Mouse (Mus musculus) G1E (cell line): ENCODE data around the gene Notum. TPM values are rescaled to one million over a fixed set of nuclear protein-coding genes. Genes with fewer than 3 reads are reported as not detected.

Experiments
- ATAC-seq: 2 replicates; pipeline ENCODE4 v1.8.0; 2016; ENCODE audit warnings: mild to moderate bottlenecking; ENCODE audit not compliant: insufficient number of reproducible peaks, poor library complexity, low FRiP score, severe bottlenecking; ENCODE audit errors: extremely low read depth
- DNase-seq: peaks from one replicate; pipeline ENCODE4 v3.0.0; 2012; ENCODE audit warnings: low spot score
- H3K27me3 ChIP-seq: 2 replicates; pipeline ENCODE4 v1.6.1; 2012; ENCODE audit warnings: mild to moderate bottlenecking, low read length, inconsistent platforms; ENCODE audit not compliant: insufficient read depth
- H3K36me3 ChIP-seq: replicated peaks from 2 replicates; pipeline ENCODE3; 2012; ENCODE audit warnings: mild to moderate bottlenecking, inconsistent platforms
- H3K4me1 ChIP-seq: 2 replicates; pipeline ENCODE4 v1.6.1; 2012; ENCODE audit warnings: low read depth, low read length, inconsistent platforms, mixed read lengths; ENCODE audit not compliant: insufficient read depth
- H3K4me3 ChIP-seq: 2 replicates; pipeline ENCODE4 v1.5.1; 2012; ENCODE audit warnings: low read depth, mild to moderate bottlenecking, inconsistent platforms, low read length, moderate library complexity, mixed read lengths
- H3K9me3 ChIP-seq: replicated peaks from 2 replicates; pipeline ENCODE4 v1.6.1; 2012; ENCODE audit warnings: inconsistent platforms
- CTCF ChIP-seq: IDR thresholded peaks from 2 replicates; pipeline ENCODE4 v1.5.1; 2012; ENCODE audit warnings: low read depth, low read length, inconsistent platforms, mixed read lengths
- GATA1 ChIP-seq: IDR thresholded peaks from 2 replicates; pipeline ENCODE4 v1.6.1; 2012; ENCODE audit warnings: borderline replicate concordance, low read length, inconsistent platforms, mixed read lengths
- GATA2 ChIP-seq: IDR thresholded peaks from 2 replicates; pipeline ENCODE4 v1.6.1; 2012; ENCODE audit warnings: low read depth, low read length, inconsistent platforms, borderline replicate concordance
- POLR2AphosphoS5 ChIP-seq: IDR thresholded peaks from 2 replicates; pipeline ENCODE4 v1.6.1; 2012; ENCODE audit warnings: low read depth, low read length, inconsistent platforms; ENCODE audit not compliant: insufficient replicate concordance
- TAL1 ChIP-seq: conservative IDR thresholded peaks from 2 replicates; pipeline ENCODE4 v1.6.1; 2012; ENCODE audit warnings: low read depth, low read length, inconsistent platforms, mixed read lengths
- polyA plus RNA-seq: library from polyadenylated mRNA; stranded (reverse); fragments of >175 nt; gene quantifications from 2 replicates; pipeline ENCODE4 v1.2.3, GENCODE M21; 2012
- total RNA-seq, 2 experiments: library from RNA; stranded (forward) in 1 of 2; stranded (reverse) in 1 of 2; fragments of 200-1000 nt in 1 of 2; fragments of >200 nt in 1 of 2; fragmentation: Nextera tagmentation in 1 of 2; gene quantifications; 2 replicates each; pipeline ENCODE4 v1.2.3; 2014 to 2017

The Notum gene
- total and polyA plus RNA-seq, 3 experiments = 0.16 TPM; not detected in 2

- Histone ChIP-seq H3K9me3 (peaks cover 15% of the 10 kb centered on the region), H3K4me3 (no peak overlapping the region), H3K36me3 (no peaks in the 10 kb centered on the region), H3K27me3 (peaks cover 89% of the 10 kb centered on the region), H3K4me1 (peaks cover 10% of the 10 kb centered on the region)
- TF ChIP-seq TAL1 (no peak), GATA1 (no peak), GATA2 (no peak), POLR2AphosphoS5 (no peak), CTCF (no peak)
- DNase-seq (no peak), ATAC-seq (no peak)
These were observed 487 bp downstream of the Notum start for GRCm38 (mm10) chr11:120660301-120661075.

GRCm38 (mm10) chr11:120659509-120660300, 1.3 kb downstream of the Notum start:
- no peak for ATAC-seq
- Histone ChIP-seq H3K4me1 (peaks cover 10% of the 10 kb centered on the region), H3K27me3 (peaks cover 83% of the 10 kb centered on the region), H3K9me3 (peaks cover 15% of the 10 kb centered on the region), H3K36me3 (no peaks in the 10 kb centered on the region), H3K4me3 (no peak overlapping the region; the same call in 1 of the 2 replicates)
- TF ChIP-seq CTCF = no peak
- no peak for TF ChIP-seq TAL1
- TF ChIP-seq POLR2AphosphoS5 = no peak
- TF ChIP-seq GATA2 = no peak
- no peak for TF ChIP-seq GATA1
- no peak for DNase-seq

GRCm38 (mm10) chr11:120658876-120659410, 2.0 kb downstream of the Notum start:
- Histone ChIP-seq H3K4me1 (peaks cover 13% of the 10 kb centered on the region), H3K9me3 (peaks cover 15% of the 10 kb centered on the region), H3K4me3 (no peak overlapping the region), H3K27me3 (peaks cover 85% of the 10 kb centered on the region), H3K36me3 (no peaks in the 10 kb centered on the region)
- DNase-seq (peak; percentile 49), ATAC-seq (no peak)
- TF ChIP-seq POLR2AphosphoS5 (no peak), CTCF (peak; percentile 44)

GRCm38 (mm10) chr11:120657301-120657700, 3.7 kb downstream of the Notum start:
- Histone ChIP-seq H3K36me3 (no peaks in the 10 kb centered on the region), H3K27me3 (peaks cover 74% of the 10 kb centered on the region), H3K4me3 (no peak overlapping the region), H3K9me3 (peaks cover 15% of the 10 kb centered on the region), H3K4me1 (peaks cover 14% of the 10 kb centered on the region)
- TF ChIP-seq GATA1 = no peak
- TF ChIP-seq POLR2AphosphoS5 = no peak
- no peak for TF ChIP-seq CTCF
- ATAC-seq (no peak), DNase-seq (no peak)

- peaks cover 14% of the 10 kb centered on the region for H3K4me1 ChIP-seq
- no peak overlapping the region for H3K4me3 ChIP-seq
- peaks cover 60% of the 10 kb centered on the region for H3K27me3 ChIP-seq
- H3K36me3 ChIP-seq = no peaks in the 10 kb centered on the region
- H3K9me3 ChIP-seq = peaks cover 1% of the 10 kb centered on the region
- DNase-seq (no peak), ATAC-seq (no peak)
- TF ChIP-seq TAL1 (no peak), GATA1 (no peak), GATA2 (no peak), POLR2AphosphoS5 (no peak), CTCF (no peak)
These were observed 6.2 kb downstream of the Notum start for GRCm38 (mm10) chr11:120654741-120655140.

GRCm38 (mm10) chr11:120651872-120652271, 9.1 kb downstream of the Notum start:
- Histone ChIP-seq H3K9me3 (no peaks in the 10 kb centered on the region), H3K4me3 (no peak overlapping the region), H3K4me1 (peaks cover 21% of the 10 kb centered on the region), H3K36me3 (no peaks in the 10 kb centered on the region), H3K27me3 (peaks cover 48% of the 10 kb centered on the region)
- DNase-seq (no peak), ATAC-seq (no peak)
- TF ChIP-seq GATA1 = no peak
- TF ChIP-seq GATA2 = no peak
- no peak for TF ChIP-seq TAL1
